Mouse (Mus musculus) ES-E14 (cell line): ENCODE results near the gene Cldn11. TPM values are rescaled to one million over a fixed set of nuclear protein-coding genes. Genes with fewer than 3 reads are reported as not detected.
"Not testable (repeated sequence)": the region's sequence is repeated elsewhere in the genome, so short reads cannot be mapped to it uniquely, and the experiment has no call there.

Experiments used
- DNase-seq: peaks from one replicate; pipeline ENCODE4 v3.0.0-alpha.2; 2013; ENCODE audit warnings: low read depth, low spot score
- H3K27ac ChIP-seq: 2 replicates; pipeline ENCODE4 v1.5.1; 2012; ENCODE audit warnings: low read depth, mild to moderate bottlenecking, low read length, moderate library complexity, mixed read lengths; ENCODE audit not compliant: poor library complexity, insufficient read depth, severe bottlenecking
- H3K36me3 ChIP-seq: 2 replicates; pipeline ENCODE4 v1.6.1; 2012; ENCODE audit warnings: mild to moderate bottlenecking, low read length, moderate library complexity, mixed read lengths; ENCODE audit not compliant: control insufficient read depth, poor library complexity, insufficient read depth, severe bottlenecking
- H3K4me1 ChIP-seq, 2 experiments: fragments of 150-350 bp in 1 of 2; sonication (generic) in 1 of 2; 2 replicates each; pipeline ENCODE4 v1.6.1; 2012; ENCODE audit warnings: low read length in 2 of 2, mild to moderate bottlenecking in 1 of 2, mixed read lengths in 1 of 2; ENCODE audit not compliant: control insufficient read depth in 2 of 2, insufficient read depth in 2 of 2, poor library complexity in 1 of 2
- H3K4me3 ChIP-seq, 2 experiments: fragments of 150-350 bp in 1 of 2; sonication (generic) in 1 of 2; 2 replicates each; pipeline ENCODE4 v1.5.1; 2012; ENCODE audit warnings: low read length in 2 of 2, low read depth in 1 of 2, mild to moderate bottlenecking in 1 of 2, mixed read lengths in 1 of 2; ENCODE audit not compliant: insufficient read depth in 1 of 2, poor library complexity in 1 of 2, severe bottlenecking in 1 of 2
- H3K9ac ChIP-seq: 2 replicates; pipeline ENCODE4 v1.6.1; 2012; ENCODE audit warnings: low read depth, mild to moderate bottlenecking, low read length, mixed read lengths; ENCODE audit not compliant: poor library complexity, insufficient read depth, severe bottlenecking
- H3K9me3 ChIP-seq: fragments of 150-350 bp; sonication (generic); 2 replicates; pipeline ENCODE4 v1.6.1; 2012; ENCODE audit warnings: low read depth, mild to moderate bottlenecking, low read length; ENCODE audit not compliant: control insufficient read depth, insufficient read depth
- CHD2 ChIP-seq: IDR thresholded peaks from 2 replicates; pipeline ENCODE4 v1.6.1; 2014; ENCODE audit warnings: mild to moderate bottlenecking, low read depth, low read length, inconsistent platforms
- HCFC1 ChIP-seq: IDR thresholded peaks from 2 replicates; pipeline ENCODE4 v1.6.1; 2012; ENCODE audit warnings: low read length, inconsistent platforms, borderline replicate concordance; ENCODE audit not compliant: insufficient read depth
- MAFK ChIP-seq: IDR thresholded peaks from 2 replicates; pipeline ENCODE4 v1.6.1; 2014; ENCODE audit warnings: mild to moderate bottlenecking, low read depth, low read length, inconsistent platforms; ENCODE audit not compliant: insufficient read depth
- ZC3H11A ChIP-seq: IDR thresholded peaks from 2 replicates; pipeline ENCODE4 v1.6.1; 2012; ENCODE audit warnings: low read depth, mild to moderate bottlenecking, inconsistent platforms, low read length, borderline replicate concordance
- ZNF384 ChIP-seq: IDR thresholded peaks from 2 replicates; pipeline ENCODE4 v1.6.1; 2012; ENCODE audit warnings: low read depth, low read length, inconsistent platforms
- in situ Hi-C, 2 experiments: fragments of 600-800 bp; cut with MboI; formaldehyde crosslinking; loops; one replicate each; pipeline ENCODE4 v1.15.1; 2025; ENCODE audit warnings: low sequenced_read_pairs in 2 of 2, inconsistent platforms in 1 of 2; ENCODE audit not compliant: unreplicated experiment in 2 of 2
- total RNA-seq: library from RNA; depleted of rRNA; stranded (reverse); fragments of 300-350 nt; gene quantifications from 2 replicates; pipeline ENCODE4 v1.2.3, GENCODE M21; 2012

Gene Cldn11
- total RNA-seq, 1 experiment: 0.13 TPM

GRCm38 (mm10) chr3:31129766-31130165 lies 20.0 kb upstream of the Cldn11 start:
- Histone ChIP-seq H3K9ac (no peak overlapping the region), H3K4me1 (peaks cover 4 to 7% of the 10 kb centered on the region in 2 experiments; a peak in 1 of 4 replicates), H3K36me3 (0 out of 2 replicates have a peak, but pooled peaks cover 1% of the 10 kb centered on the region), H3K27ac (no peak overlapping the region), H3K4me3 (no peak overlapping the region), H3K9me3 (no peaks in the 10 kb centered on the region)
- DNase-seq: no peak
- in situ Hi-C loops: loop anchor here (5.0 to 10.0 kb wide), 2 partner anchors 72 to 75 kb away; no protein-coding TSS in a partner anchor
- no peak for TF ChIP-seq MAFK
- TF ChIP-seq ZNF384: no peak

GRCm38 (mm10) chr3:31133664-31134063 lies 16.1 kb upstream of the Cldn11 start:
- Histone ChIP-seq H3K36me3 (no peaks in the 10 kb centered on the region), H3K27ac (no peak overlapping the region), H3K4me1 (peaks cover 4 to 7% of the 10 kb centered on the region in 2 experiments; a peak in 1 of 4 replicates), H3K9ac (no peak overlapping the region), H3K9me3 (no peaks in the 10 kb centered on the region), H3K4me3 (no peak overlapping the region)
- no peak for TF ChIP-seq ZNF384
- no peak for TF ChIP-seq CHD2
- no peak for TF ChIP-seq ZC3H11A
- in situ Hi-C loops: loop anchor here (5.0 to 10.0 kb wide), 2 partner anchors 76 to 79 kb away; no protein-coding TSS in a partner anchor
- no peak for DNase-seq

GRCm38 (mm10) chr3:31134246-31134645 lies 15.5 kb upstream of the Cldn11 start:
- DNase-seq: no peak
- no peak overlapping the region for H3K27ac ChIP-seq
- H3K4me3 ChIP-seq: no peak overlapping the region
- in situ Hi-C loops: loop anchor here (5.0 to 10.0 kb wide), 2 partner anchors 77 to 79 kb away; no protein-coding TSS in a partner anchor
- H3K4me1 ChIP-seq: peaks cover 4 to 7% of the 10 kb centered on the region in 2 experiments; a peak in 1 of 4 replicates
- H3K9me3 ChIP-seq: no peaks in the 10 kb centered on the region
- TF ChIP-seq HCFC1 (no peak), MAFK (peak; percentile 89), CHD2 (no peak), ZC3H11A (no peak), ZNF384 (no peak)
- no peaks in the 10 kb centered on the region for H3K36me3 ChIP-seq
- H3K9ac ChIP-seq: no peak overlapping the region

- Histone ChIP-seq H3K4me1 (peaks cover 4 to 6% of the 10 kb centered on the region in 2 experiments; a peak in 1 of 4 replicates), H3K9me3 (no peaks in the 10 kb centered on the region), H3K36me3 (no peaks in the 10 kb centered on the region), H3K27ac (no peak overlapping the region), H3K4me3 (no peak overlapping the region), H3K9ac (no peak overlapping the region)
- in situ Hi-C loops: loop anchor here (5.0 to 10.0 kb wide), 2 partner anchors 77 to 80 kb away; no protein-coding TSS in a partner anchor
- TF ChIP-seq MAFK (no peak), ZC3H11A (no peak), HCFC1 (no peak), CHD2 (no peak), ZNF384 (no peak)
- DNase-seq: no peak
These were observed 15.0 kb upstream of the Cldn11 start for GRCm38 (mm10) chr3:31134696-31135095.

GRCm38 (mm10) chr3:31136591-31136990 lies 13.1 kb upstream of the Cldn11 start:
- H3K9ac ChIP-seq, H3K4me1 ChIP-seq, H3K27ac ChIP-seq, H3K4me3 ChIP-seq, DNase-seq, H3K9me3 ChIP-seq, H3K36me3 ChIP-seq: not testable (repeated sequence)
- in situ Hi-C loops: loop anchor here in 1 of 2 experiments (10.0 kb wide), 1 partner anchor 82 kb away; no protein-coding TSS in a partner anchor
